Mouse (Mus musculus): ENCODE measurements around the gene Nprl2.

- TF ChIP-seq POLR2A (IDR thresholded peaks at IDR 0.05; ENCODE audit: control insufficient read depth in 1 of 2, insufficient read depth in 1 of 2, low read depth in 1 of 2, low read length in 2 of 2, poor library complexity in 1 of 2) (no peak), CTCF (IDR thresholded peaks at IDR 0.05 in 2 of 3, conservative IDR thresholded peaks at IDR 0.05 in 1 of 3; ENCODE audit: control insufficient read depth in 1 of 3, insufficient read depth in 1 of 3, low read depth in 2 of 3, low read length in 3 of 3, poor library complexity in 1 of 3, severe bottlenecking in 1 of 3) (peak; percentile 98 to 99 (median 99)), MAFK (IDR thresholded peaks at IDR 0.05; ENCODE audit: borderline replicate concordance, low read depth, low read length) (no peak), MEF2A (IDR thresholded peaks at IDR 0.05; ENCODE audit: extremely low read depth, insufficient replicate concordance, low read depth, low read length, poor library complexity, severe bottlenecking) (no peak), MYC (IDR thresholded peaks at IDR 0.05; ENCODE audit: low read depth, low read length) (no peak), ZNF384 (IDR thresholded peaks at IDR 0.05; ENCODE audit: low read depth, low read length) (no peak), HCFC1 (IDR thresholded peaks at IDR 0.05; ENCODE audit: low read depth, low read length) (no peak), MAX (IDR thresholded peaks at IDR 0.05; ENCODE audit: low read length) (no peak), RCOR1 (IDR thresholded peaks at IDR 0.05; ENCODE audit: low read depth, low read length) (no peak), CHD2 (IDR thresholded peaks at IDR 0.05; ENCODE audit: low read length) (no peak)
Measured at GRCm38 (mm10) chr9:107514303-107514955, 27.6 kb upstream of the Nprl2 start.

Data from MEL (cell line).